Mouse (Mus musculus) frontal cortex, postnatal 25 days (tissue): ENCODE results near the gene Gm45717.
"Not testable (repeated sequence)": the region's sequence is repeated elsewhere in the genome, so short reads cannot be mapped to it uniquely, and the experiment has no call there.

Experiments
- DNase-seq, 2 experiments: peaks; one replicate each; pipeline ENCODE4 v3.0.0; 2022; ENCODE audit warnings: low spot score in 2 of 2

The Gm45717 gene

GRCm38 (mm10) chr7:140955758-140956555 is at the start of gene Gm45717, which contains the start of gene Ifitm2:
Gene Gm45717 (minus strand): TSS chr7:140955937.
Gene Ifitm2 (minus strand): TSS chr7:140955987.
- DNase-seq: no peak

GRCm38 (mm10) chr7:141003248-141004010 is 47.7 kb upstream of the Gm45717 start:
- no peak for DNase-seq

- no peak for DNase-seq
Measured at GRCm38 (mm10) chr7:141000881-141001708, 45.4 kb upstream of the Gm45717 start.

- DNase-seq: no peak
Measured at GRCm38 (mm10) chr7:140998853-140999700, 43.3 kb upstream of the Gm45717 start.

GRCm38 (mm10) chr7:140997817-140998216 is 42.1 kb upstream of the Gm45717 start:
- no peak for DNase-seq

- no peak for DNase-seq
Measured at GRCm38 (mm10) chr7:140991117-140991689, 35.5 kb upstream of the Gm45717 start.

- DNase-seq: no peak
Measured at GRCm38 (mm10) chr7:140990622-140991021, 34.9 kb upstream of the Gm45717 start.

- no peak for DNase-seq
Measured at GRCm38 (mm10) chr7:140990185-140990584, 34.4 kb upstream of the Gm45717 start.

GRCm38 (mm10) chr7:140989022-140989421 is 33.3 kb upstream of the Gm45717 start:
- no peak for DNase-seq

- no peak for DNase-seq
Measured at GRCm38 (mm10) chr7:140987182-140988138, 31.7 kb upstream of the Gm45717 start.

GRCm38 (mm10) chr7:140982971-140983370 is 27.2 kb upstream of the Gm45717 start:
- no peak for DNase-seq

GRCm38 (mm10) chr7:140981704-140982103 is 26.0 kb upstream of the Gm45717 start:
- DNase-seq: no peak

GRCm38 (mm10) chr7:140976720-140977119 is 21.0 kb upstream of the Gm45717 start:
- DNase-seq: not testable (repeated sequence)

- DNase-seq: no peak
Measured at GRCm38 (mm10) chr7:140975465-140975864, 19.7 kb upstream of the Gm45717 start.

GRCm38 (mm10) chr7:140974940-140975339 is 19.2 kb upstream of the Gm45717 start:
- no peak for DNase-seq

- no peak for DNase-seq
Measured at GRCm38 (mm10) chr7:140973396-140974165, 17.8 kb upstream of the Gm45717 start.

GRCm38 (mm10) chr7:140971479-140972171 is 15.9 kb upstream of the Gm45717 start:
- DNase-seq: no peak

GRCm38 (mm10) chr7:140970931-140971330 is 15.2 kb upstream of the Gm45717 start:
- no peak for DNase-seq
